Mouse (Mus musculus) retina, adult 2 months (tissue): ENCODE measurements around the gene Gm6583.

Source experiments
- DNase-seq: peaks from one replicate; pipeline ENCODE4 v3.0.0-alpha.2; 2012; ENCODE audit warnings: low read depth, low spot score

Gene Gm6583

GRCm38 (mm10) chr5:112367929-112368328 is 12.1 kb upstream of the Gm6583 start:
- no peak for DNase-seq

DNA sequence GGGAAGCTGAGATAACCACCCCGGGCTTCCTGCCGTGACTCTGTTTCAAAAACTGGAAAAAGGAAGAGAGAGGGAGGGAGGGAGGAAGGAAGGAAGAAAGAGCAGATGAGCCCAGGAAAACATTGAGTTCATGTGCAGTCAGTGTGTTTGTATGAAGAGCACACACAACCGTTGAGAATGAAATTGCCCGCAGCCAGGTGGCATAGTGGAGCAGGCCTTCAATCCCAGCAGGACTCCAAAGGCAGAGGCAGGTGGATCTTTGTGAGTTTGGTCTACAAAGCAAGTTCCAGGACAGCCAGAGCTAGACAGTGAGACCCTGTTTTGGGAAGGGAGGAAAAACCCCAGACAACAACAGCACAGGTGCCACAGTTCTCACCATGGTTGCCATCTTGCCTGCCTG is 11.5 kb upstream of the Gm6583 start:
- DNase-seq: no peak

DNA sequence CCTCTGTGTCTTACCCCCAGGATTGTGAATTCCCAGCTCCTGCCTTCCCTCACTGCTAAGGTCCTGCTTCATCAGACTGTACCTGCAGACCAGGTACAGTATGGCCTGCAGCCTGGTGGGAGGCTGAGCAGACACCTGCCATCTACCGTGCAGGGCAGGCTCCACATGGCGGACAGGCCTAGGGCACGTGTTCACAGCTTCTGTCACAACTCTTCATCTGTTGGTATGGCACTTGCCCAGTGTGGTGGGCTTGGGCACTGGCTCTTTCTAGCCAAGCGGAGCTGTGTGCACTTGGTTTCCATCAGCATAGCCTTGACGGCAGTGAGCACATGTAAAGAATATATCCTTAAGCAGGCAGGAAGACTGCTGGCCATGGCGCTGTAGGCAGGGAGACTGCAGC is 11.0 kb upstream of the Gm6583 start:
- DNase-seq: no peak

DNA sequence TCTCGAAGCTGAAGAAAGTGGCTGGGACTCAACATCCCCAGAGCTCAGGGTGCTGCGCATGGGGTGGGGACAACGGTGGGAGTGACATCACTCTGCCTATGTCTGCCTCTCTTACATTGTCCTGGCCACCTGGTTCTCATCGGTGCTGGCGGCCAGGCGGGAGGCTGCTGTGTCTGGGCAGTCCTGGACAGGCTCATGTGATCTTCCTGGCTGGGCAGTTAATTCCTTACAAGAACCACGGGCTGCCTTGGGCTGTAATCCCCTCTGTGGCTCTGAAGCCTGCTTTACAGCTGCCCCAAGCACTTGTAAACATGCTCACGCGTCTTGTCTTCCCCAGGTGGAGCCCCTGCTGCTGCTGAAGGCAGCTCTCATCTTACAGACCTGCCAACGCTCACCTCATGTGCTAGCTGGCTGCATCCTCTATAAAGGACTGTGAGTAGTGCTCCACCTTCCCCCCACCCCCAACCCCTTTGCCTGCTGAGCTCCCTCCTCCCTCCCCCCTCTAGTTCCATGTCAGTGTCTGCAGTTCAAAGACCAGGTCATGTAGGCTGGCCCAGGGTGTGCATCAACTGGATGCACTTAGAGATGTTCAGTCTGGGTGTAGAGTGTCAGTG is 8.5 kb upstream of the Gm6583 start:
- no peak for DNase-seq

- no peak for DNase-seq
Measured at GRCm38 (mm10) chr5:112360077-112360476, 4.2 kb upstream of the Gm6583 start.

DNA sequence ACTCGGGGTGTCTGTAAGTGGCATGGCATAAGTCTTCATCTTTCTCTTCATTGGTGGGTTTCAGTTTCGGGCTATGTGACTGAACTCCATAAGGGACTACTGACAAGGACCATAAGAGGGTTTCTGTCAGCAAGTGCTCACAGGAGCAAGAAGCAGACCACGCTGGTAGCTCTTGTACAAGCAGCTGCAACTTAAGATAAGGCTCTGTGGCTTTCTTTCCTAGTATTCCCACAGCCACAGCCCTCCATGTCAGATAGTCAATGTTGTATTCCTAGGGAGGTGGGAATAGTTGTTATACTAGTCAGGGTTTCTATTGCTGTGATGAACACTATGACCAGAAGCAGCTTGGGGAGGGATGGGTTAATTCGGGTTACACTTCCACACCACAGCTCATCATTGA is 3.7 kb upstream of the Gm6583 start:
- DNase-seq: no peak

GRCm38 (mm10) chr5:112356322-112356721 is 489 bp upstream of the Gm6583 start:
- no peak for DNase-seq

DNA sequence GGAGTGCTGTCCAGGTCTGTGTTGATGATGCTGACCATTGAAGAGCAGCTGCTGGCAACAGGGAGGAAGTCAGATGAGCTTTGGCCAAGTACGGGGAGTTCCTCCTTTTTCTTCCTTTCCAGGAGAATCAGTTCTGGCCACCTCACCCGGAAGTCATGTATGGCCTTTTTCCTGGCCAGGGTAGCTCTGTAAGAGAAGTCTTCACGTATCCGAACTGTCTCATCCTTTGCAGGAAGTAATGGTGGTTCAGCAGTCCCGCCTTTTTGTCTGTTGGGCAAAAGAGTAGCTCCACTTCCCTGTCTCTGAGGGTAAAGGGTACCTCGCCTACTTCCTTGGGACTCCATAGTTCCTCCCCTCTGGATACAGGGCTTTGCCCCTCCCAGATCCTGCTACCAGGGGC is 340 bp downstream of the Gm6583 start:
- no peak for DNase-seq

GRCm38 (mm10) chr5:112349169-112349568 is 6.7 kb downstream of the Gm6583 start:
- no peak for DNase-seq

DNA sequence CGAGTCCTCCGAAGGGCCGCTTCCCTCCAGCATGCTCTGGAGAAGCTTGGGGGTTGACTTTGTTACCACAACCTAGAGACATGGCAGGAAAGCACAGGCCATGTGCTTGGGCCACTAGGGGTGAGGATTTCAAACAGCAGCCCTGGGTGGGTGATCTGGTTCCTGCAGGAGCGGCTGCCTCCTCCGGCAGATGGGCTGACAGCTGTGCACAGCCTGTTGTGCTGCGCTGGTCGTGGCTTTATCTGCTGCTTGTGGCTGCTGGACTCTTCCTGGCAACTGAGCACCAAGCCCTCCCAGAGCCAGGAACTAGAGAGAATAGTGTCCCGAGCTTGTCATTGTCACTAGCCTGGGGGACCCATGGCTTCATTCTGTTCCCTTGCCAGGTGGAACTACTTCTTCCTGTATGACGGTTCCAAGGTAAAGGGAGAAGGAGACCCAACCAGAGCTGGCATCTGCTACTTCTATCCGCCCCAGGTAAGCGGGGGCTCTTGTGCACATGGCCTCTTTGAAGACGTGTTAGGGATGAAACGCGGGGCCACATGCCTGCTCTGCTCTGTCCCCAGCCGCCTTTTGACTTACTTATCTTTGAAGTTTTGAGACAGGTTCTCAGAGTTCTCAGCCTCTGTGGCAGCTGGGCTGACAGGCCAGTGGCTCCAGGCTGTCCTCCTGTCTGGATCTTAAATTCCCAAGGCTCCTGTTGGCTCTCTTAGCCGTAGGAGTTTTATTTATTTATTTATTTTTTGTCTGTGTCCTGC is 9.4 kb downstream of the Gm6583 start:
- no peak for DNase-seq

- DNase-seq: no peak
Measured at GRCm38 (mm10) chr5:112344092-112344960, 11.5 kb downstream of the Gm6583 start.

GRCm38 (mm10) chr5:112343205-112343595 is 12.6 kb downstream of the Gm6583 start:
- DNase-seq: no peak

GRCm38 (mm10) chr5:112342463-112343204 is 13.2 kb downstream of the Gm6583 start, which contains the start of the genes Srrd and Hps4:
Gene Srrd, minus strand, starts transcription at chr5:112343040.
Gene Hps4, plus strand, starts transcription at chr5:112343083.
- DNase-seq: peak; percentile 76

DNA sequence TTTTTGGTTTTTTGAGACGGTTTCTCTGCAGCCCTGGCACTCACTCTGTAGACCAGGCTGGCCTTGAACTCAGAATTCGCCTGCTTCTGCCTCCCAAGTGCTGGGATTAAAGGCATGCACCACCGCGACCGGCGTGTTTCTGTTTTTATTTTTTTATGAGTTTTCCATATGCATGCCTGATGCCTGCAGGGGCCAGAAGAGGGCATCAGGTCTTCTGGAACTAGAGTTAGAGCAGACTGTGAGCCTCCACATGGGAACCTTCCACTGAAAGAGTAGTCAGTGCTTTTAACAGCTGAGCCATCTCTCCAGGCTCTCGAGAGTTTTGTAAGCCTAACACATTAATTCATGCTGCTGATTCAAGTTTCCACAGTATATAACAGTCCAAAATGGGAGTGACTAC is 16.6 kb downstream of the Gm6583 start:
- DNase-seq: no peak

DNA sequence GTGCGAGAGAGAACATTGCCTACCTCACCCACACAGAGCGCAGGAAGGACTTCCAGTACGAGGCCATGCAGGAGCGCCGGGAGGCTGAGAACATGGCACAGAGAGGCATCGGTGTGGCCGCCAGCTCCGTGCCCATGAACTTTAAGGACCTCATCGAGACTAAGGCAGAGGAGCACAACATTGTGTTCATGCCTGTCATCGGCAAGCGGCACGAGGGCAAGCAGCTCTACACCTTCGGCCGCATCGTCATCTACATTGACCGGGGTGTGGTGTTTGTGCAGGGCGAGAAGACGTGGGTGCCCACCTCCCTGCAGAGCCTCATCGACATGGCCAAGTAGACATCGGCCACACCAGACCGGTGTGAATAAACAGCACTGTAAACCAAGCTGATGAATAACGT is 18.8 kb downstream of the Gm6583 start:
- no peak for DNase-seq

DNA sequence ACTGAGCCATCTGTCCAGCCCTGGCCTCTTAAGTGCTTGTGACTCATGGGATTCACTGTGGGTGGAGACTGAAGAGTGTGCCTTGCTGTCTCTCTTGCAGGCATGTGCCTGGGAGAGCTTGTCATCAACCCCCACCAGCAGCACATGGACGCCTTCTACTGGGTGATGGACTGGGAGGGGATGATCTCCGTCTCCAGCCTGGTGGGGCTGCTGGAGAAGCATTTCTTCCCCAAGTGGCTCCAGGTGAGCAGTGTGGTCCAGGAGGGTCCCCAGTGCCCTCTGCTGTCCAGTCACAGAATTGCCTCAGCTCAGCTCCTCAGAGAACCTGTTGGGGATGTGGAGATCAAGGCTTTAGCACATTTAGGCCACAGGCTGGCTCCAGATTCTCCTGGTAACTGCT is 20.4 kb downstream of the Gm6583 start:
- DNase-seq: no peak

DNA sequence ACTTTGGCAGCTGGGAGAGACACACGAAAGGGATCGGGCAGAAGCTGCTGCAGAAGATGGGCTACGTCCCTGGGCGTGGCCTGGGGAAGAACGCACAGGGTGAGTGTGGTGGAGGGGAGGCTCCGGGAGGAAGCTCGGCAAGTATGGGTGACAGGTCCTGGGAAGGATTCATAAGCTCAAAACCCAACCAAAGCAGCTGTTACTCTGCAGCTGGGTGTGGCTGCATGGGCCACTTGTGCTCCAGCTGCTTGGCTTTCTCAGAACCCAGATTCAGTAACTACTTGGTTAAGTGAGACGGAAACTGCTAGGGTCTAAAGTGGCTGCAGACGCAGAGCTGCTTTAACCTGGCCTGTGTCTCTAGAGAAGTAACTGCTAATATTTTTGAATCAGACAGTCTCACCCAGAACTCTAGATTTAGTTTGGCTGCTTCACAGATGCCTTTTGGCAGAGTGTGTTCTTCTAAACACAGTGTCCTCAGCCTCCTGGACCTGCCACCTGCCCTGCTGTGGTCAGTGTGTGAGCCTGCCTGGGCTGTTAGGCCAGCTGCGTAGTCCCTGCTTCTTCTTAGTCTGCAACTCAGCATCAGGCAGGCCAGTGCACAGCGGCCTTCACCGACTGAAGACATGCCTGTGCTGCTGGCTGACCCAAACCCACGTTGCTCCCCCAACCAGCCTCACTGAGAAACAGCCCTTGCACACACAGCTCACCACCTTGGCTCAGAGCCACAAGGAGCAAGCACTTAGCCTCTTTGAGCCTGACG is 25.8 kb downstream of the Gm6583 start:
- no peak for DNase-seq

DNA sequence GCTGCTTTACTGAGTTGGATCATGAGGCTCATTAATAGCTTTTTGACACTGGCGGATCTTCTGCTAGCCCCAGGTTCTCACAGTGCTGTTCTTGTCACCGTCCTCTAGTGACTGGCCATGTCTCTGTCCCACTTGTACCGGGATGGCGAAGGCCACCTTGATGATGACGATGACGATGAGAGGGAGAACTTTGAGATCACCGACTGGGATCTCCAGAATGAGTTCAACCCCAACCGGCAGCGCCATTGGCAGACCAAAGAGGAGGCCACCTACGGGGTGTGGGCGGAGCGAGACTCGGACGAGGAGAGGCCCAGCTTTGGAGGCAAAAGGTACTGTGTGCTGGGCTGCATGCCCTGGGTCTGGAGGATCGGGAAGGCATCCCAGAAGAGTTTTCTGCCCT is 28.0 kb downstream of the Gm6583 start:
- DNase-seq: no peak

GRCm38 (mm10) chr5:112326446-112327009 is 29.3 kb downstream of the Gm6583 start:
- no peak for DNase-seq
